Mouse (Mus musculus): ENCODE results near the gene Txlna. TPM values are rescaled to one million over a fixed set of nuclear protein-coding genes. Genes with fewer than 3 reads are reported as not detected.

Txlna gene
- total and polyA plus RNA-seq, 3 experiments = 51.8 to 64.7 (median 52.2) TPM

DNA sequence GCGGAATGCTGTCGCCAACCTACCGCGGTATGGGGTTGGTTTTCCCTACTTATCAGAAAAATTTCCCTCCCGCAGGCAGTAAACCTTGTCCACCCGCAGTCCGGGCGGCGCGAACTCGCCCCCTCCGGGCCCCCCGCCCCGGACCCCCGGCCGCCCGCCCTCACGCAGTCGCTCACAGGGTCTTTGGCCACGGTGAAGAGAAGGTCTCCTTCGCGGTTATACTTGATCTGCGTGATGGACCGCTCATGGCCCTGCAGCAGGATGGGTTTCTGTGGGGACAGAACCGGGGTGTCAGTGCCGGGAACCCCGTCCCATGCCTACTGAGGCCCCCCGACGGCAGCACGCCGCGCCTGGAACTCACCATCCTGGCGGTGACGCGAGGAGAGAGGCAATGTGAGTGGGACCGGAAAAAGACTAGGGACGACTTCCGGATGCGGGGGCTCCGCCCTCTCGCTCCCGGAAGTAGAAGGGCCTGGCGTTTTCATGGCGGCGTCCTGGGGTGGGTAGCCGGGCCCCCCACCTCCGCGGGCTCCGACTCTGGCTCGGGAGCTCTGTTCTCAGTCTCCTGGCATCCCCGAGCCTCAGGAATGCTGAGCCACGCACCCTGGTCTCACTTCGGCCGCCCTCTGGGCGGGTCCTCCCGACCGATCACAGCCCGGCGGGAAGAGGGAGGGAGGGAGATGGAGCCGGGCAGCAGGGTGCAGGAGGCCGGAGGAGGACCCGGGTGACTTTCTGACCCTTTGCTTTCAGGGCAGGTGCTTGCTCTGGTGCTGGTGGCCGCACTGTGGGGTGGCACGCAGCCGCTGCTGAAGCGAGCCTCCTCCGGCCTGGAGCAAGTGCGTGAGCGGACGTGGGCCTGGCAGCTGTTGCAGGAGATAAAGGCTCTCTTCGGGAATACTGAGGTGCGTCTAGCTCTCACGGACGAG lies 40.4 kb downstream of the Txlna start, which contains the start of the genes Eif3i and Tmem234 (continued):
- TF ChIP-seq USF2 (conservative IDR thresholded peaks at IDR 0.05; ENCODE audit: low read depth, low read length) (no peak), ZC3H11A (IDR thresholded peaks at IDR 0.05; ENCODE audit: low read depth, low read length) (no peak), SIN3A (IDR thresholded peaks at IDR 0.05; ENCODE audit: low read length) (peak; percentile 96), POLR2AphosphoS2 (IDR thresholded peaks at IDR 0.05; ENCODE audit: low read depth, low read length) (peak; percentile 33; the same call in 1 of the 2 replicates), ELF1 (IDR thresholded peaks at IDR 0.05; ENCODE audit: low read depth, low read length) (peak; percentile 97), HCFC1 (IDR thresholded peaks at IDR 0.05; ENCODE audit: low read depth, low read length) (peak; percentile 90), POLR2A (IDR thresholded peaks at IDR 0.05; ENCODE audit: low read depth, low read length) (peak; percentile 89), IRF4 (IDR thresholded peaks at IDR 0.05; ENCODE audit: low read depth, low read length) (peak; percentile 48), ZMIZ1 (IDR thresholded peaks at IDR 0.05; ENCODE audit: low read depth, low read length) (peak; percentile 63), MAFK (IDR thresholded peaks at IDR 0.05; ENCODE audit: insufficient replicate concordance, low read length) (no peak), NELFE (IDR thresholded peaks at IDR 0.05; ENCODE audit: low read depth, low read length) (peak; percentile 89), EP300 (IDR thresholded peaks at IDR 0.05; ENCODE audit: low read length) (no peak), ZNF384 (IDR thresholded peaks at IDR 0.05; ENCODE audit: low read depth, low read length) (no peak), ETS1 (conservative IDR thresholded peaks at IDR 0.05; ENCODE audit: low read depth, low read length) (no peak), NRF1 (IDR thresholded peaks at IDR 0.05; ENCODE audit: low read depth, low read length) (peak; percentile 41; the same call in 1 of the 2 replicates), CHD2 (IDR thresholded peaks at IDR 0.05; ENCODE audit: low read length) (peak; percentile 67; the same call in 1 of the 2 replicates)

DNA sequence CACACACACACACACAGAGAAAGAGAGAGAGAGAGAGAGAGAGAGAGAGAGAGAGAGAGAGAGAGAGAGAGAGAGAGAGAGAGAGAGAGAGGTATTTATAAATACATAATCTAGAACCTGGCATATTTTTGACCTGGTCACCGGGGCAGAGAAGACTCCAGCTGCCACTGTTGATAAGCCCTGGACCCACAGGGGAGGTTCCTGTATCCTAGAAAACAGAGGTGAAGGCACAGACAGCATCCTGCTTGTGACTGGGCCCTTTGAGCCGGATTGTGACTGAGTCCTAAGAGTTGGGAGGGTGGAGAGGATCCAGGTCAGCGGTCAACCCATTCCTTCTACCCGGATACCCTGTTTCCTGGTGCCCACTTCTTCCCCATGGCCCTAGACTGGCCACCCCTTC lies 52.0 kb downstream of the Txlna start:
- in situ Hi-C loops (cut with MboI; ENCODE audit: low pct_ligation_motif_present, low pct_unique_long_range_greater_than_20kb, low sequenced_read_pairs) (no loop called here), dilution Hi-C loops (cut with MboI; ENCODE audit: extremely low pct_ligation_motif_present, extremely low pct_unique_long_range_greater_than_20kb, low sequenced_read_pairs) (no loop called here)
- peaks cover 4 to 30% of the 10 kb centered on the region in 2 experiments; a peak in 2 of 4 replicates for H3K4me1 ChIP-seq (ENCODE audit: control insufficient read depth in 1 of 2, insufficient read depth in 2 of 2)
- no peak overlapping the region for H3K9ac ChIP-seq (ENCODE audit: insufficient read depth, low read depth)
- H3K79me2 ChIP-seq (replicated peaks; ENCODE audit: control insufficient read depth, extremely low read depth, insufficient read depth, poor library complexity, severe bottlenecking) = peaks cover 8% of the 10 kb centered on the region
- TF ChIP-seq USF2 (conservative IDR thresholded peaks at IDR 0.05; ENCODE audit: low read depth, low read length) (no peak), IRF4 (IDR thresholded peaks at IDR 0.05; ENCODE audit: low read depth, low read length) (no peak), GABPA (IDR thresholded peaks at IDR 0.05; ENCODE audit: insufficient replicate concordance, low read depth, low read length) (no peak), ZMIZ1 (IDR thresholded peaks at IDR 0.05; ENCODE audit: low read depth, low read length) (no peak), ZNF384 (IDR thresholded peaks at IDR 0.05; ENCODE audit: low read depth, low read length) (no peak), RAD21 (IDR thresholded peaks at IDR 0.05; ENCODE audit: low read depth, low read length) (no peak), ZKSCAN1 (IDR thresholded peaks at IDR 0.05; ENCODE audit: borderline replicate concordance, low read depth, low read length) (no peak), NELFE (IDR thresholded peaks at IDR 0.05; ENCODE audit: low read depth, low read length) (no peak), MEF2A (IDR thresholded peaks at IDR 0.05; ENCODE audit: borderline replicate concordance, low read depth, low read length) (no peak), POLR2AphosphoS2 (IDR thresholded peaks at IDR 0.05; ENCODE audit: low read depth, low read length) (no peak), MAZ (IDR thresholded peaks at IDR 0.05; ENCODE audit: low read depth, low read length) (no peak)
- no peak for DNase-seq (ENCODE audit: extremely low read depth)
- no peak overlapping the region for H3K4me2 ChIP-seq (ENCODE audit: insufficient read depth, low read depth, poor library complexity, severe bottlenecking)
- no peak overlapping the region for H3K27ac ChIP-seq (ENCODE audit: insufficient read depth, low read depth)
- no peaks in the 10 kb centered on the region for H3K27me3 ChIP-seq (replicated peaks)
- peaks cover 34 to 63% of the 10 kb centered on the region in 2 experiments for H3K36me3 ChIP-seq (replicated peaks in 1 of 2; ENCODE audit: control insufficient read depth in 1 of 2, insufficient read depth in 1 of 2, low read length in 1 of 2)
- H3K9me3 ChIP-seq (replicated peaks; ENCODE audit: low read length) = no peaks in the 10 kb centered on the region
- H3K4me3 ChIP-seq (replicated peaks in 1 of 3; ENCODE audit: low read depth in 2 of 3, low read length in 2 of 3, poor library complexity in 1 of 3) = no peak overlapping the region

Measured in CH12.LX (cell line).